Mouse (Mus musculus): Measurements from ENCODE around the gene Hist1h2ao. TPM values are rescaled to one million over a fixed set of nuclear protein-coding genes. Genes with fewer than 3 reads are reported as not detected.
A peak's percentile ranks its signal among the peaks of the same experiment; 100 is the strongest.
"Not testable (repeated sequence)": the region's sequence is repeated elsewhere in the genome, so short reads cannot be mapped to it uniquely, and the experiment has no call there.

The Hist1h2ao gene
- not detected for total RNA-seq (2021)

GRCm38 (mm10) chr13:21810073-21810472 lies at the start of gene Hist1h2ao, which contains the start of gene Hist1h2bq:
Gene Hist1h2ao, plus strand, starts transcription at chr13:21810465.
Gene Hist1h2bq, minus strand, starts transcription at chr13:21810197.
- DNase-seq; intact Hi-C loops (cut with DNase I): not testable (repeated sequence)

DNA sequence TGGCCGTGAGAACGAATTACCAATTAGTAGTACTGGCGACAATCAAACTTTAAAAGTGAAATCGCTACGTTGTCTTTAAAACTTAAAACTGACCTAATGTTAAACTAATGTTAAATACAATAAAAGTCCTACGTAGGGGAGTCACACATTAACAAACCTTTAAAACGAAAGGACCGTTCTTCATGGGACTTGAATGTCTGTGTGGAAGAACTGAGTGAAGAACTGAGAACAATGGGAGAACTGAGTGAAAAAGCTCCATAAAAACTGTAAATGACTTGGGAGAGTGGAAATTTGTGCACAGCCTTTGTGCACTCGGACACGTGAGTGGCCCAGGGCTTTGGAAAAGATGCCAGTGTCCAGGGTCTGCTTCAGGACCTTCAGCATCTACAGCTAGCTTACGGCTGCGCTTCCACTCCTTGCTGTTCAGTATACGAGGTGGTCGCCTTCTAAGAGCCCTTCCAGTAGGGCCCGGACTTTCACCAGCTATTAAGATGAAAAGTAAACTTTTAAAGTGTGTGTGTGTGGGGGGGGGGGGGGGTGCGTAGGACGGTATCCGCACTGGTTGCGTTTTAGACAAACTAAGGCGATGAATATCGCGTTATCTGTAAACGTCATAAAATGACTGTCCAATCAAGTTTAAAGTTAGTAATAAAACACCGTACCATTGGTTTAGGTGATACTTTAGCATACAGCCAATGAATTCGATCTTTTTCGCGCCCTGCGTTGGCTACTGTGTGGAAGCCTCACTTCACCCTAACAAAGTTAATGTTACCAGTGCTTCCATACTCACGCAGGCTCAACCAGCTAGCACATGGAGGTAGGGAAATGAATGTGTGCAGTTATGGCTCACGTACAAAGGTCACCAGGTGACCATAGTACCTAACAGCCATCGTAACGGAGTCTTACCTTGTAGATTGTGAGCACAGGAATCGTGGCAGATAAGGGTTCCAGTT lies 31.2 kb upstream of the Hist1h2ao start:
- intact Hi-C loops (cut with DNase I) = no loop called here
- peak; percentile 58 to 65 for DNase-seq

DNA sequence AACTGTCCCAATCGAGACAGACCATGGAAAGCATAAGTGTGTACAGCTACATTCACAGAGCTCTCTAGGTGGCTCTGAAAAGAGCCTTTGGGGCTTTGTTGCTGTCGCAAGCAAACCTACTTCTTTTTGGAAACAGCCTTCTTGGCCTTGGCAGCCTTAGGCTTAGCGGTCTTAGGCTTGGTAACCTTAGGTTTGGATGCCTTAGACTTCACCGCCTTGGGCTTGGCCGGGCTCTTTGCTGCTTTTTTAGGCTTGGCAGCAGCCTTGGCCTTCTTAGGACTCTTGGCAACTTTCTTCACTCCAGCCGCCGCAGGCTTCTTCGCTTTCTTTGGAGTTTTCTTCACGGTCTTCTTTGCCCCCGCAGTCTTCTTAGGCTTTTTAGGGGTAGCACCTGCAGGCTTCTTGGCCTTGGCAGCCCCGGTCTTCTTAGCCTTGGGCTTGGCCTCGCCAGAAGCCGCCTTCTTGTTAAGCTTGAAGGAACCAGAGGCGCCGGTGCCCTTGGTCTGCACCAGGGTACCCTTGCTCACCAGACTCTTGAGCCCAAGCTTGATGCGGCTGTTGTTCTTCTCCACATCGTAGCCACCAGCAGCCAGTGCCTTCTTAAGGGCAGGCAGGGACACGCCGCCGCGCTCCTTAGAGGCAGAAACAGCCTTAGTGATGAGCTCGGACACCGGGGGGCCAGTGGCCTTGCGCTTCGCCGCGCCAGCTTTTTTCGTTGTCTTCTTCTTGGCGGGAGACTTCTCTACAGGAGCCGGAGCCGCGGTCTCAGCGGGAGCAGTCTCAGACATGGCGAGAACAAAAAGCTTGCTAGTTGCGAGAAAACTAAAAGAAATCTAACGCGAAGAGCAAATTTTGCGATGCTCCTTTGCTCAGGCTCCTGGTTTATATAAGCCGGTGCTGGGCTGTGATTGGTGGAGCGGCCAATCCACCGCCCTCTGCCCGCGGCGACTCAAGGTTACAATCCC lies 30.2 kb upstream of the Hist1h2ao start, which contains the start of gene Hist1h1b:
Hist1h1b (minus strand) TSS at position 859 of the 965 bp plus-strand sequence.
- intact Hi-C loops (cut with DNase I) = loop anchor here (10.0 kb wide), 5 partner anchors 55 to 1905 kb away; partner anchors contain the start of genes Hist1h2ac, Hist1h2ai, Hist1h2ap and Hist1h2bc
- DNase-seq = peak; percentile 42 to 64

DNA sequence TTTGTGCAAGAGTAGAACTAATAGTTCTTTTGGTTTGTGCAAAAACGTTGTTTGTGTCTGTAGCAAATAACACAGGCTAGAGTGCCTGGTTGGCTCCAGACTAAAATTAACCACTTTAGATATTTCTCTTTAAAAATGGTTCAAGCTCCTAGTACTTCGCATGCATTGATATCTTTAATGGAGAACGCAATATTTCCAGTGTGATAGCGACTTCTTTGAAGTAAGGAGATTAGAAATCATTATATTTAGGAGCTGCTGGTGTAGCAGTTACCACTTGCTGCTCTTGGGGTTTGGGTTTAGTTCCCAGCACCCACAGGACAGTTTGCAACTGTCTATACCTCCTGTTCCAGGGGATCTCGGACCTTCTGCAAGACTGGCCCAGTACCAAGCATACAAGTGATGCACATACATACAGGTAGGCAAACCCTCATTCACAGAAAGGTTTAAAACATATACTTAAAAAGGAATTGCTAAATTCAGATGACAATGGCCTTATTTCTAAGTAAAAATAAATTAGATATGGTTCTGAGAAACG lies 29.2 kb upstream of the Hist1h2ao start:
- DNase-seq = no peak
- intact Hi-C loops (cut with DNase I) = loop anchor here (10.0 kb wide), 5 partner anchors 54 to 1904 kb away; partner anchors contain the start of genes Hist1h2ac, Hist1h2ai, Hist1h2ap and Hist1h2bc

GRCm38 (mm10) chr13:21781639-21782038 lies 28.6 kb upstream of the Hist1h2ao start:
- no peak for DNase-seq
- intact Hi-C loops (cut with DNase I) = loop anchor here (10.0 kb wide), 5 partner anchors 53 to 1903 kb away; partner anchors contain the start of genes Hist1h2ac, Hist1h2ai, Hist1h2ap and Hist1h2bc

DNA sequence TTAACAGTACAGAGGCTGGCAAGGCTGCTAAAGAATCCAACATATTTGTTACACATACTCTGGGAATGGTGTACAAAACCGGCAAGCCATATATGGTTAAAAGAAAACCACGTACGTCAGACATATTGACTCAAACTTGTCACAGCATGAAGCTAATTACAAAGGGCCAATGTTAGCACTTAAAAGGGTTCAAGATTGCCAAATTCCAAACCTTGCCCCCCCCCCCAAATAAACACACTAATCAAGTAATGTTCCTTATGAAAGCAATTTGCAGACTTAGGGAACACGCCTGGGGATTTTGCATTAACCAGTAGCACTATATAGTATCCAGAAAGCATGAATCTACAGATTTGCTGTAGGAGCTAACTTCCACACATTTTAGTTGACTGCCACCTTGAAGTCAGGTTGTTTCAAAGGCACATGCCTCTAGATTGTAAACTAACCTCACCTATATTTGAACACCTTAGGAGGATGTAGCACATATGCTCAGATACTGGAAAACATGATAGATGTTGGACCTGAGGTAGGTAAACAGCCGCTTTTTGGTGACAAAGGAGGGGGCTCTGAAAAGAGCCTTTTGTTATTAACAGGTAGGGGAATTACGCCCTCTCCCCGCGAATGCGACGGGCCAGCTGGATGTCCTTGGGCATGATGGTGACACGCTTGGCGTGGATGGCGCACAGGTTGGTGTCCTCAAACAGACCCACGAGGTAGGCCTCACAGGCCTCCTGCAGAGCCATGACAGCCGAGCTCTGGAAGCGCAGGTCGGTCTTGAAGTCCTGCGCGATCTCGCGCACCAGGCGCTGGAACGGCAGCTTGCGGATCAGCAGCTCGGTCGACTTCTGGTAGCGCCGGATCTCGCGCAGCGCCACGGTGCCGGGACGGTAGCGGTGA lies 27.7 kb upstream of the Hist1h2ao start:
- intact Hi-C loops (cut with DNase I) = loop anchor here (10.0 kb wide), 5 partner anchors 52 to 1902 kb away; partner anchors contain the start of genes Hist1h2ac, Hist1h2ai, Hist1h2ap and Hist1h2bc
- peak in 1 of 2 experiments; percentile 25 for DNase-seq

- intact Hi-C loops (cut with DNase I) = loop anchor here (10.0 kb wide), 5 partner anchors 52 to 1902 kb away; partner anchors contain the start of genes Hist1h2ac, Hist1h2ai, Hist1h2ap and Hist1h2bc
- peak; percentile 17 to 68 for DNase-seq
Observed at GRCm38 (mm10) chr13:21783255-21783617, 27.0 kb upstream of the Hist1h2ao start, which contains the start of gene Hist1h3i. Gene Hist1h3i, minus strand, starts transcription at chr13:21783370.

DNA sequence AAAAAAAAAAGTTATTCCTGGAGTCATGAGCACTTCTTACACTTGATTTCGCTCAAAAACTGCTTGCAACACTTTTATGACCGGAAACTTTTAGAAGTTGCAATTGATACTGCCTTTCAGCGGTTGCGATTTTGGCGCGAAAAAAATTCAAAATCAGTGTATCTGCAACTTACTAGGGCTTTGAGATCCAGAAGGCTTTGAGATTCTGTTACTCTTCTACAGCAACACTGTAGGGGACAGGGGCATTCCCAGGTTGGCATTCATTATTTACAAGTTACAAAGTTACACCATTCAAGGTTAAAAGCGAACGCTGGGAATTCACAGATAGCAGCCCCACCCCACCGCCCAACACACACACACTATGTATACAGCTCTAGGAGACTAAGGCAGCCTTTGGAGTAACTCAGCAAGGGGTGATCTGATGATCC lies 26.5 kb upstream of the Hist1h2ao start:
- intact Hi-C loops (cut with DNase I) = loop anchor here (10.0 kb wide), 5 partner anchors 51 to 1901 kb away; partner anchors contain the start of genes Hist1h2ac, Hist1h2ai, Hist1h2ap and Hist1h2bc
- DNase-seq = peak in 1 of 2 experiments; percentile 11

- intact Hi-C loops (cut with DNase I) = loop anchor here (10.0 kb wide), 5 partner anchors 50 to 1900 kb away; partner anchors contain the start of genes Hist1h2ac, Hist1h2ai, Hist1h2ap and Hist1h2bc
- no peak for DNase-seq
Observed at GRCm38 (mm10) chr13:21784311-21784710, 26.0 kb upstream of the Hist1h2ao start.

GRCm38 (mm10) chr13:21786189-21786898 lies 23.9 kb upstream of the Hist1h2ao start:
- DNase-seq = no peak

DNA sequence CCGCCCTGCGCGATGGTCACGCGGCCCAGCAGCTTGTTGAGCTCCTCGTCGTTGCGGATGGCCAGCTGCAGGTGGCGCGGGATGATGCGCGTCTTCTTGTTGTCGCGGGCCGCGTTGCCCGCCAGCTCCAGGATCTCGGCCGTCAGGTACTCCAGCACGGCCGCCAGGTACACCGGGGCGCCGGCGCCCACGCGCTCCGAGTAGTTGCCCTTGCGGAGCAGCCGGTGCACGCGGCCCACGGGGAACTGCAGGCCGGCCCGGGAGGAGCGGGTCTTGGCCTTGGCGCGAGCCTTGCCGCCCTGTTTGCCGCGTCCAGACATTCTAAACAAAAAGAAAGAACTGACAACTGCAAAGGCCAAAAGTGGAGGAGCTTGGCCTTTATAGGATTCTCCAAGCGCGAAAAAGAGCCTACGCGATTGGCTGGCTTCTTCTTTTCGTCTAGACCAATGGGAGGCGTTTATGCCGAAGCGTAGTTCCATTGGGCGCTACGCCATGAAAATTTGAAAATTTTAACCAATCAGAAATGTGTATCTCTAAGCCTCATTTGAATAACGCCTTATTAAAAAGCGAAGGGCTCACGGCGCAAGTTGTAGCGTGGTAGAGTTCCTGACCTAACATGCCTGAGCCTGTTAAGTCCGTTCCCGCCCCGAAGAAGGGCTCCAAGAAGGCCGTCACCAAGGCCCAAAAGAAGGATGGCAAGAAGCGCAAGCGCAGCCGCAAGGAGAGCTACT lies 23.2 kb upstream of the Hist1h2ao start, which contains the start of the genes Hist1h2an and Hist1h2bp:
Hist1h2an (minus strand) TSS at position 320 of the 731 bp plus-strand sequence.
Hist1h2bp (plus strand) TSS at position 563 of the 731 bp plus-strand sequence.
- intact Hi-C loops (cut with DNase I) = loop anchor here (10.0 kb wide), 5 partner anchors 48 to 1898 kb away; partner anchors contain the start of genes Hist1h2ac, Hist1h2ai, Hist1h2ap and Hist1h2bc
- peak; percentile 77 to 86 for DNase-seq

More at GRCm38 (mm10) chr13:21786189-21786898, 23.9 kb upstream of the Hist1h2ao start:
- intact Hi-C loops (cut with DNase I) = loop anchor here (10.0 kb wide), 5 partner anchors 48 to 1898 kb away; partner anchors contain the start of genes Hist1h2ac, Hist1h2ai, Hist1h2ap and Hist1h2bc

DNA sequence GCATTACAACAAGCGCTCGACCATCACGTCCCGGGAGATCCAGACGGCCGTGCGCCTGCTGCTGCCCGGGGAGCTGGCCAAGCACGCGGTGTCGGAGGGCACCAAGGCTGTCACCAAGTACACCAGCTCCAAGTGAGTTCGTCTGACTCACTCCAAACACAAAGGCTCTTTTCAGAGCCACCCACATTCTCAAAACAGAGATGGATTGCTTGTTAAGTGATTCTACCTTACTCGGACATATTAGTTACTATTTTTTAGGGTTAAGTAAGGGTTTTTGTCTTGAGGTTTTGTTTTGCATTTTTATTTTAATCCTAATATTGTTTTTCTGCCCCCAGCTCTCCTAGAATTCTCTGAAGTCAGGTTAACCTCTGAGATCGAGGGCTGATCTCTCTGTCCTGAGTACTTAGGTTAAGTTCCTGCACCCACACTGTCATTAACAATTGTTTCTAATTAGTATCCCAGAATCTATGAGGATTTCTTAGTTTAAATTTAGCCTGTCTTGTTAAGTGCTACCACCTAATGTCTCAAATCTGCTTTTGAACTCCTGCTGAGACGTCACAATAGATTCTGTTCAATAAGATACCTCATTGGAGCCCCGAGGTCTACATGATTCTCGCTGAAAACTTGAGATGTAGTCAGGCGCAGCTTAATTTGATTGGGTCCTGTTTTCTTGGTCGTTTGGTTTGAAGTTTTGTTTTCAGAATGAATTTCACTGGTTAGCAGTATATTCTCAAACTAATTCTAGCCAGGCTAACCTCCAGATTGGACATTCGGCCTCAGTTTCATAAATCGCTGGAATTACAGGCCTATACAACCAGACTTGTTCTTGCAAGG lies 22.3 kb upstream of the Hist1h2ao start:
- intact Hi-C loops (cut with DNase I) = loop anchor here (10.0 kb wide), 5 partner anchors 47 to 1897 kb away; partner anchors contain the start of genes Hist1h2ac, Hist1h2ai, Hist1h2ap and Hist1h2bc
- no peak for DNase-seq

GRCm38 (mm10) chr13:21789925-21790324 lies 20.3 kb upstream of the Hist1h2ao start:
- no peak for DNase-seq
- intact Hi-C loops (cut with DNase I) = loop anchor here (10.0 kb wide), 5 partner anchors 45 to 1895 kb away; partner anchors contain the start of genes Hist1h2ac, Hist1h2ai, Hist1h2ap and Hist1h2bc

- intact Hi-C loops (cut with DNase I) = no loop called here
- no peak for DNase-seq
Observed at GRCm38 (mm10) chr13:21790601-21791283, 19.5 kb upstream of the Hist1h2ao start.

DNA sequence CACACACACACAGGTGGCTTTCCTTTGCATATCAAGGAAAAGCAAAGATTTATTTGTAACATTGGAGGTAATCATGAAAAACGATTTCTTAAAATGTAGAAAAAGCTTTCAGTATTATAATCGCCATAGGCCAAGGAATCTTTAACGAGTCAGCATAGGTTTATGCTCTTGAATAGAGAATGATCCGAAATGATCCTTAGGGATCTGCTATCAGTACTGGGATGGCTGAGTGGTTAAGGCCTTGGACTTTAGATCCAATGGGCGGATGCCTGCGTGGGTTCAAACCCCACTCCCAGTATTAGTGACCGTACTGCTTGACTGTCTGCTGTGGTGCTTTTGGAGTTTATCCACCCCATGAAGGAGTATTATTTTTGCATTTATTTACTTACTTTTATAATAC lies 14.7 kb upstream of the Hist1h2ao start:
- DNase-seq = no peak
- intact Hi-C loops (cut with DNase I) = no loop called here
